7 mouse cellular contexts compared by ENCODE assay signal in genomic region chr9:117373164-117373741, GRCm38 (mm10).
DNase-seq lines count a peak whose midpoint lies in the region; ATAC-seq lines count a peak whose summit lies in the region.

No protein-coding gene starts in this region.

- no peaks in the 10 kb centered on the region for H3K27me3 ChIP-seq in heart, embryonic 11.5 days (ENCODE audit: control insufficient read depth, insufficient read depth, low read length)
- no peaks in the 10 kb centered on the region for H3K27me3 ChIP-seq in hindbrain, embryonic 13.5 days

- H3K4me1 ChIP-seq in heart, embryonic 11.5 days (ENCODE audit: control insufficient read depth, insufficient read depth, low read length) = no peaks in the 10 kb centered on the region
- peaks cover 4% of the 10 kb centered on the region; the same call in 1 of the 2 replicates for H3K4me1 ChIP-seq in hindbrain, embryonic 13.5 days (replicated peaks)

- H3K4me2 ChIP-seq in heart, embryonic 11.5 days = no peak overlapping the region
- no peak overlapping the region for H3K4me2 ChIP-seq in hindbrain, embryonic 13.5 days

- DNase-seq in 3T3-L1 (ENCODE audit: low read depth, low spot score) (peak; percentile 64), MN1 (ENCODE audit: low spot score) (peak; percentile 66)
- DNase-seq in kidney, postnatal 4 days = peak; percentile 63 to 76
- no peak for DNase-seq in thymus, postnatal 25 days
- DNase-seq in layer of hippocampus, postnatal 14 days (ENCODE audit: low spot score in 2 of 2) = no peak

- WGBS in heart, embryonic 11.5 days (ENCODE audit: insufficient replicate concordance) = 39% methylated on average over 7 of the region's 7 CpGs
- WGBS in hindbrain, embryonic 13.5 days = 46% methylated on average over 7 of the region's 7 CpGs

- 0 out of 2 replicates have a peak, but pooled peaks have one; percentile 22 for ATAC-seq in heart, embryonic 11.5 days (replicated peaks; ENCODE audit: insufficient number of reproducible peaks, low FRiP score, low TSS enrichment)
- ATAC-seq in hindbrain, embryonic 13.5 days (ENCODE audit: low FRiP score) = no peak

- no peak overlapping the region for H3K9ac ChIP-seq in heart, embryonic 11.5 days (ENCODE audit: low read depth, low read length)
- no peak overlapping the region for H3K9ac ChIP-seq in hindbrain, embryonic 13.5 days

- no peaks in the 10 kb centered on the region for H3K9me3 ChIP-seq in heart, embryonic 11.5 days (replicated peaks; ENCODE audit: control insufficient read depth, low read length)
- no peaks in the 10 kb centered on the region for H3K9me3 ChIP-seq in hindbrain, embryonic 13.5 days

- H3K27ac ChIP-seq in heart, embryonic 11.5 days (ENCODE audit: low read depth, low read length) = 0 out of 2 replicates have a peak overlapping the region, but pooled peaks have one; percentile 46
- no peak overlapping the region for H3K27ac ChIP-seq in hindbrain, embryonic 13.5 days

- no peak overlapping the region for H3K4me3 ChIP-seq in heart, embryonic 11.5 days (ENCODE audit: low read depth, low read length)
- no peak overlapping the region for H3K4me3 ChIP-seq in hindbrain, embryonic 13.5 days

- no peaks in the 10 kb centered on the region for H3K36me3 ChIP-seq in heart, embryonic 11.5 days (ENCODE audit: control insufficient read depth, insufficient read depth, low read length)
- H3K36me3 ChIP-seq in hindbrain, embryonic 13.5 days = no peaks in the 10 kb centered on the region

Comparison
In these comparisons a context has a peak if more than half of its experiments do, and no peak if none do; other contexts are left out.
1. DNase-seq: peak in 3T3-L1 (single experiment), MN1 (single experiment) and kidney, postnatal 4 days (2 of 2); none in thymus, postnatal 25 days (single experiment) and layer of hippocampus, postnatal 14 days (0 of 2).